Mouse (Mus musculus) urinary bladder, postnatal 14 days (tissue): Measurements from ENCODE around the gene Cyp2c29.
"Not testable (repeated sequence)": the region's sequence is repeated elsewhere in the genome, so short reads cannot be mapped to it uniquely, and the experiment has no call there.

Experiments
- DNase-seq: peaks from one replicate; pipeline ENCODE4 v3.0.0; 2021; ENCODE audit warnings: low spot score

Cyp2c29 gene

GRCm38 (mm10) chr19:39269105-39269504 is at the start of gene Cyp2c29:
Cyp2c29 (plus strand) TSS chr19:39269405.
- DNase-seq: not testable (repeated sequence)

GRCm38 (mm10) chr19:39267036-39267435 is 2.2 kb upstream of the Cyp2c29 start:
- DNase-seq: not testable (repeated sequence)

GRCm38 (mm10) chr19:39282801-39283200 is 13.6 kb downstream of the Cyp2c29 start:
- no peak for DNase-seq

GRCm38 (mm10) chr19:39285637-39286036 is 16.4 kb downstream of the Cyp2c29 start:
- no peak for DNase-seq

- no peak for DNase-seq
These were observed 17.6 kb downstream of the Cyp2c29 start for GRCm38 (mm10) chr19:39286825-39287224.

GRCm38 (mm10) chr19:39288978-39289377 is 19.8 kb downstream of the Cyp2c29 start:
- no peak for DNase-seq
